Mouse (Mus musculus) kidney, adult 11 months (tissue): ENCODE data around the gene Usp3.
A peak's percentile ranks its signal among the peaks of the same experiment; 100 is the strongest.

ENCODE experiments used
- DNase-seq: peaks from one replicate; pipeline ENCODE4 v3.0.0; 2022

Gene Usp3

DNA sequence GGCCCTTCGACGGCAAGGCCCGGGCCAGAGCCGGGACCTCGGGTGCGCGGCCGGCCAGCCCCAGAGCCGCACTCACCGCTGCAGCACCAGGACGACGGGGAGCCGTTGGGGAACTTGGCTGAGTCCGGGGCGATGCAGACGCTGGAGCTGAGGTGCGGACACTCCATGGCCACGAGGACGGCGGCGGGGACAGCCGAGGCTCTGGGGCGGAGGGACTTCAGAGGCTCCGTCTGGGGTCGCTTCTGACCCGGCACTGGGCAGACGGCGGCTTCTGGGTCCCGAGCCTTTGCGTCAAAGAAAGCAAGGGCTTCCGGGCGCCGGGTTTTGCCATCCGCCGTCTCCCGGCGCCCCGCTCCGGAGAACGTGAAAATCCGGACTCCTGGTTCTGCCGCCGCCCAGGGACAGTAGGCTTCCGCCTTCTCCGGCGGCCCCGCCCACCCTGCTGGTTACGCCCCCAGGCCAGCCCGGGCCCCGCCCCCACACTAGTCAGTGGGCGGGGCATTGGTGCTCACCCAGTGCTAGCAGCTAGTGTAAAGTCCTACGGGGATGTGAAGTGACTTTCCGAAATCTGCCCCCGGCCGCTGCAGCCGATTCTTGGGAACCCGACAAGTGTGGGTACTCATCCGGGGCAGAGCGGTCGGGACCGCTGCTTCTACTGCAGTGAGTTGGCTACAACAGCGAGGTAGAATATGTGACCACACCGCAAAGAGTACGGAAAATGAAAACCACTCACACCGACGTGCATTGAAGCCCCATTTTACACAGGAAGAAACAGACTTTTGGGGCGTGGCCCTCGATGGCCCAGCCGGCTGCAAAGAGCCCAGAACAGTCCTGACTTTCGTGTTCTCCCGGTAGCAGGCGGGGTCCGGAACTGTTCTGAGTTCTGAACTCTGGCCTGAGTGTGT, at the start of gene Usp3:
TSS of gene Usp3 (minus strand) at position 435 of the 905 bp plus-strand sequence.
- peak; percentile 97 for DNase-seq

DNA sequence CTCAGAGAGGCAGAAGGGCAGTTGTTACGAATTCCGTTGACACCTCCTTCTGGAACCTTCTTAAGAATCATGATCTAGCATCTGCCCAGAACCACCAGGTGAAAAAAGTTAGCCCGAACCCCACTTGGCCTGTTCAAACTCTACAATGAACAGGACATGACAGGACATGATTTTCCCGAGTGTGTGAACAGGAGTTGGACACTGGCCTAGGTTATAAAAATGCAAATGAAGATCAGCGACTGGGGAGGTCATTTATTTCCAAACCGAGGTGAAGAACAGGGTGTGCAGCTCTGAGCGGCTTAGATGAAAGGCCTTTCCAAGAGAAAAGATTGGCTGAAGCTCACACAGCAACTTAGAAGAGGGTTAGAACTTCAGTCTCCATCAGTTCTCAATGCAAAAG, 47.5 kb upstream of the Usp3 start:
- peak; percentile 40 for DNase-seq

DNA sequence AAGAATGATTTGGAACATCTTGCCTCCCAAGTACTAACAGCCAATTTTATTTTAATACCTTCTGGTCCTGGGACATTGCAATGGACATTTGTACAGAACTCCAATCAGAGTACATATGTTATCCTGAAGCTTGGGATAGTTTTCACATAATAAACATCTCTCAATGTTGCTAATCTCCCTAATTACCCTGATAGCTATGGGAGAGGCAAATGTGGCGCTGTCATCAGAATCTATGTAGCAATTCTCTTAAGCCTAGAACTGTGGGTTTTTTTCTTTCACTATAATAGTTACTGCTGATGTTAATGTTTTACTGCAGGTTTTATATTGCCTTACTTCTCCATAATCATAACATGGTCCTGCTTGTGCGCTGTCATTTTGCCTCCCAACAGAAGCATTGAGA, 46.7 kb upstream of the Usp3 start:
- DNase-seq: no peak

DNA sequence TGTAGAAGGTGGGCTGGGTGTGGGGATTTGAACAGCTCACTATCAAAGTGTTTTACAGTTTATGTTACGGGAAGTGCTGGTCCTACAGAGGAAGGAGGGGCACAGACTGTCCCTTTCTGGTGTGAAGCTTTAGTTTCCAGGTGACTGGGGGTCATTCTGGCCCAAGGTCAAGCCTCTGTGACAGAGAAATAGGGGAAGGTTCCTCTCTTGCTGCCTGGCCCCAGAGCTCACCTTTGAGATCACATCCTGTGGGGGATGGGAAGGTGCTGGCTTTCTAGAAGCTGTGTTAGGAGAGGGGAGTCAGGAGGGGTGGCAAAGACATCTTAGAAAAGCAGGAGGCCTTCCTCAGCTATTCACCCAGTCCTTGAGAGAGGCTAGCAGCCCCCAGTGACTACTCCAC, 39.5 kb upstream of the Usp3 start:
- DNase-seq: no peak

DNA sequence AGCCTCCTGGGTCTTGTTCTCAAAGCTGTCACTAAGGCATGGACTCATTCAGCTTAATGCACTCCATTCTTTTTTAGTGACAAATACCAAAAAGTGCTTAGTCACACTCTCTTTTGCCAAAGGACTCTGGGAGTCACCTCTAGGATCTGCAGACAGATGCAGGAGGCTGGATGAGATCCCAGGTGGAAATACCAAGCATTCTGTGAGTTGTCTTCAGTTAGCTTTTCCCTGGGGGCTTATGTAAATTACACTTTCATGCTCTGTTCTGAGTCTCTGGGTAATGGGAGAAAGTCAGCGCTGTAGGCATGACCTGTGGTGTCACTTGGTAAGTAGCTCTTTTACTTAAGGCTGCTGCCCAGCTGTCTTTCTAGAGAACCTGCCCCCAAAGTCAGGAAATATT, 38.0 kb upstream of the Usp3 start:
- DNase-seq: peak; percentile 27

DNA sequence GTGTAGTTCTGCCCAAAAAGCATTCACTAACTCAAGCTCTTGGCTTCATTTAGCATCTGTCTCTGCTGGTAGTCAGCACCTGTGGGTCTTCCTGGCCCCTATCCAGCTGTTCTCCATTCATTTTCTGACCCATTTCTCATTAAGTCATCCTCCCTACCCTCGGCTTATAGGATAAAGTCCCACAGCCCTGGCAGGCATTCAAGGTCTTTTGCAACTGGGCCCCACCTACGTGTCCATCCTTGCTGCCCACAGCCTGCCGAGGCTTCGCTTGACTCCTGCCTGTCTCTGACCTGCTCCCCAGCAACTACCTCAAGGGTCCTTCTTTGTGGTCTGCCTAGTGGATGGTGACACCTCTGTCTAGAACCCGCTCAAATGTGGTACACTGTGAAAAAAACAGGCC, 33.7 kb upstream of the Usp3 start:
- DNase-seq: peak; percentile 77

DNA sequence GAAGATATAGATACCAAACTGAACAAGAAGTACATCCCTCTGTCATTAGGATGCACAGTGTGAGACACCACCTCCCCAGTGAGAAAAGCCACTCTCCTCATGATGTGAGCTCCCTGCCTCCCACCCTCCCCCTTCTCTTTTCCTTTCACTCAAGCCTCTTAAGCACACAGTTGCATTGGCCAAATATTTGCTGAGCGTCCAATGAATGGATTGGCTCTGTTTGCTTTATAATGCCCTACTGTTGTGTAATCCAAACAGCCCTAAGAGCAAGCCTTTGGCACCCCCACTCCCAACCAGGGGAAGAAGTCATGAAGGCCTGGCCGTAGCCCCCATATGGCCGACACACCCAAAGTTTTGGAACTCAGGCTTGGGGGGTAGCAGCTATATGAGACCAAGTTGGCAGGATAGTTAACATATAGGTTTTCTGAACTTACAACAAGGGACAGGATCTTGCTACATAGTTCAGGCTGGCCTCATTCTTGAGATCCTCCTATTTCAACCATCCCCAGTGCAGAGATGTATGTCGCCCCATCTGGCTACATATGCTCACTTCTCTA, 33.1 kb upstream of the Usp3 start:
- no peak for DNase-seq

DNA sequence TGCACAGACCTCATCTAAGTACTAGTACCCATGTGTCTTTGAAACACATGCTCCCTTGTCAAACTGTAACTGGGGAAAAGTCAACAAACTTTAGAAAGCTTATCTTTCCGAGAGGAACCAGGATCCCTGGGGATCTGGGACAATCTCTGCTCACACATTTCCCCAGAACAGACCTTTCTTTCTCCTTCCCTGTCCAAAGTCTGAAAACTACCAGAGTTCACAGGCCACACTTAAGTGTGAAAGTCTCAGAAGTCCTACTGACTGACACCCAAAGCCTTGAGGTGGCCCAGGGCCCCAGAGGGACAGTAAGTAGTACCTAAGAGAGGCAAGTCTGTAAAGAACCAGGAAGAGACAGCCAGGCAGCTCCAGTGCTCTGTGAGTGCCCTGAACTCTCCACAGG, 31.9 kb upstream of the Usp3 start:
- no peak for DNase-seq

DNA sequence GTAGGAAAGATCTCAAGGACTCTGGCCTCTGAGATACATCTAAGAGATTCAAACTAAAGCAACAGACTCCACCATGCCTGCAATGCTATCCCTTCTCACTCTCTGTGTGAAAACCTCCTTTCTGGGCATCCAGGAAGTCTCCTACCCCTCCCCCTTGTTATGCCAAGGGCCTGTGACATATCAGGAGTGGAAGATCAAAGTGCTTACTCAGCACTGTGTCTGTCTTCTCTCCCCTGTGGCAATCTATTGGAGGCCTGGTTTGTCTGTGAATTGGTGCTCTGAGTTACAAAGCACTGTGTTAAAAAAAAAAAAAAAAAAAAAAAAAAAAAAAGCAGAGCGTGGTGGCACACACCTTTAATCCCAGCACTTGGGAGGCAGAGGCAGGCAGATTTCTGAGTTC, 30.7 kb upstream of the Usp3 start:
- DNase-seq: no peak

DNA sequence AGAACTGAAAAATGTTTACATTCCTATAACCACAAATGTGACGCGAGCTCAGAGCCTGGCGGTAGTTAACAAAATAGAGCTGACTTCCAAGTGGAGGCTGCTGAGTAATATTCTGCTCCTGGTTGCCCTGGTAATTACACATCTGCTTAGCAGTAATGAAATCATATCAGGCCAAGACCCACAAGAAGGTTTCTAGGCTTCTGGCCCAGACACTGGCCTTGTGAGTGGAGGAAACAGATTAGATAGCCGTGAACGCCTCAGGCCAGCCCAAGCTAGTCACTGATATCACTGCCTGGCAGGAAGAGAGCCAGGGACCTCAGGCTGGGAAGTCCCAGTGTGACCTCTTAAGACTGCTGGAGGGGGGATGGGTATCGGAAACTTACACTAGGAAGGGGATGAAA, 27.6 kb upstream of the Usp3 start:
- DNase-seq: peak; percentile 67

DNA sequence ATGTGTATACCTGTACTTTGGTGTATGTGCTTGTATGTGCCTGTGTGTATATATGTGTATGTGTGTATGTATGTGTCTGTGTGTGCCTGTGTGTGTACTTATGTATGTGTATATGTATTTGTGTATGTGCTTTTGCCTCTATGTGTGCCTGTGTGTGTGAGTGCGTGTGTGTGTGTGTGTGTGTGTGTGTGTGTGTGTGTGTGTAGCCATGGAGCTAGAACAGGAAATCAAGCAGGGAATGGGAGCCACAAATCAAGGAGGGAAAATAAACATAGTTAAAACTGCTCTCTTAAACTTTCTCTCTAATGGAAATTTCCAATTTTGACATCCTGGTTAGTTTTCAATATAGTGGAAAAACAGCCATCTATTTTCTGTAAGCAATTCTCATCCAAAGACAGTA, 27.1 kb upstream of the Usp3 start:
- DNase-seq: no peak

DNA sequence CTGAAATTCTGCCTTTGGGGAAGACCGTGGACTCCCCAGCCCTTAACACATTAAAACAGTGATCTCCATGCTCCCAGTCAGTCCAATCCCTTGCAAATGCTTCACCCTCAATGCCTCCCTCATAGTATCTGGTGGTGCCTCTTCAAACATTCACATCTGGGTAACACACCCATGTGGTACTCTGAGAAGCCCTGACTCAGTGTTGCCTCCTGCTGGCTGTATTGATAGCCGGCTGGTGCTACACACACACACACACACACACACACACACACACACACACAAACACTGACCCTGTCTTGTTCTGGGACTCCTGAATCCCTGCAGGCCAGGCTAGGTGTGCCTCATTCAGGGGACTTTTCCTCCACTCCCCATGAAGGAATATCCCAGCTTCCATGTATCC, 24.9 kb upstream of the Usp3 start:
- no peak for DNase-seq

DNA sequence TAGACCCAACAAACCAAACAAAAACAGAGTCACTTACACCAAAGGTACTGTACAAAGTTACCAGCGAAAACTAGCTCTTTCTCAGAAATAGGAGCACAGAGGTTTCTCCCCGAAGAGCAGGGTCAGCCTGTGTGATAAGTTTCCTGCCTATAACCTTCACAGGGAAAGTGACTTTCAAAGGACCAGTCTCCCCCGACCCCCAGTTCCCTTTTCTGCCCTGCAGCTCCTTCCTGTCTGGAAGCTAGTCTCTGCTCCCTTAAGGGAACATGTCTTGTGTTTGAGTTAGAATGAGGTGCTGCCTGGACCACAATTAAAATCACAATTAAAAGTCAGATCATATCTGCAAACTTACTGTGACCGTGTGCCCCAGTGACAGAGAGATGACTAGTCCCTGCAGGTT, 23.9 kb upstream of the Usp3 start:
- DNase-seq: no peak

DNA sequence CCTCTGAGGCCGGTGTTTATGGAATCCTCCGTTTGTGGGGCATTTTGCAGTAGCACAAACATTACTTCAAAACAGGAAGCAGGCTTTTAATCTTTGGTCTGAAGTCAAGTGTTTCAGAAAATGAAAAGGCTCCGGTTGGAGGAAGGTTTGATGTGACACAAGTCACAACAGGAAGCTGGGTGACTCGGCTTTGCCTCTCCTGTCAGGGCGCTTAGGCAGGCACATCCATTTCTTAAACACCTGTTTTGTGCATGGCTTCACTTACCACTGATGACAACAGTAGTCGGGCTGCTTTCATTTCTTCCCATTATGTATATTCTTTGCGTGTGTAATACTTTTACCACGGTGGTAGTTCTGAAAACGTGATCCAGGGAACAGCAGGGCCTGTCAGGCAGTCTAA, 22.2 kb upstream of the Usp3 start:
- no peak for DNase-seq

DNA sequence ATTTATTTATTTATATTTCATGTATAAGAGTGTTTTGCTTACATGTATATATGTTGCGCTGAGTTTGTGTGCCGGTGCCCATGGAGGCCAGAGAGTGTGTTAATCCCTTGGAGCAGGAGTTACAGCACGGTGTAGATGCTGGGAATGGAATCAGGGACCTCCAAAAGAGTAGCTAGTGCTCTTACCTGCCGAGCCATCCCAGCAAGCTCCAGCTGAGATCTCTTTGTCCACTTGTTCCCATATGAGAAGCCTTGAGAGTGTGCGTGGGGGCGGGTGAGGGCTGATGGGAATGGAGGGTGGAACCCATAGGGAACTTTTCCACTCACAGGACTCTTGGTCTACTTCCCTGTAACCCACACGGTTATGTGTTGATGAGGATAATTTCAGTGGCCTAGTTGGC, 21.6 kb upstream of the Usp3 start:
- no peak for DNase-seq

DNA sequence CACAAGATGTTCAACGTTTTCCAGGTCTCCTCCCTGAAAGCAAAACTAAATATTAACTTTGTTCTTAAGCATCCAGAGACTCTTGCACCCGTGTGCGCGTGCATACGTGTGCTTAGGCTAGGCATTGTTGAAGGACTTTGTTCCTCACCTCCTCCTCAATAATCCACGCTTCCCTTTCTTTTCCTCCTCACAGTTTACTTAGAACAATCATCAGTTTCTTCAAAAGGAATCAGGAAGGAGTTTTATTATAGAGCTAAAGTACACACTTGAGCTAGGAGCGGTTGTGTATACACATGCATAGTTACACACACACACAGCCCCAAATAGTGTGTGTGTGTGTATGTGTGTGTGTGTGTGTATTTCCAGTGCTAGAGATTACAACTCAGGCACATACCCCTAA, 20.7 kb upstream of the Usp3 start:
- DNase-seq: no peak

DNA sequence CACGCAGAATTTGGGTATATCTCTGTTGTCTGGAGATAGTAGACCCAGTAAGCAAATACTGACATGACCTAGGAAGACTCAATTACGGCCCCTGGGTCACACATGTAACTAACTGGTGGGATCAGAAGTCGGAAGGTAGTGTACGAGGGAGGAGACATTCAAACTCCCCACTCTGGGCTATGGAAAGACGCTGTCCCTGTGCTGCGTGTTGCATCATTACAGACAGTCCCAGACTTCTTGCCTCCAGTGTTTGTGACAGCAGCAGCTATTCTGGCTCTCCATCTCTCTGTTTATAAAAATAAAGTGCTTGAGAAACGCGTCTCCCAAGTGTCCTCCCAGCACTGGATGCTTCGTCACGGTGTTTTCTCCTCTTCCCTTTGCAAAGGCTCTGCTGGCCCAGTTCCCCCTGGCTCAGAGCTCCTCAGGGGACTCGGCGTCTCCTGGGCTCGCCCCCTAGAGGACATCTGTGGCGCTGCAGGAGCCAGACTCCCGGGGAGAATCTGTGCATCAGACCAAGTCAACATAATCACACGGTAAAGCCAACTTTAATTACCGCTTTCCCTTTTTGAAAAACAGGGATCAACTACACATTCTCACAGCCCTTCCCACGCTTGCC, 18.6 kb upstream of the Usp3 start:
- peak; percentile 77 for DNase-seq

DNA sequence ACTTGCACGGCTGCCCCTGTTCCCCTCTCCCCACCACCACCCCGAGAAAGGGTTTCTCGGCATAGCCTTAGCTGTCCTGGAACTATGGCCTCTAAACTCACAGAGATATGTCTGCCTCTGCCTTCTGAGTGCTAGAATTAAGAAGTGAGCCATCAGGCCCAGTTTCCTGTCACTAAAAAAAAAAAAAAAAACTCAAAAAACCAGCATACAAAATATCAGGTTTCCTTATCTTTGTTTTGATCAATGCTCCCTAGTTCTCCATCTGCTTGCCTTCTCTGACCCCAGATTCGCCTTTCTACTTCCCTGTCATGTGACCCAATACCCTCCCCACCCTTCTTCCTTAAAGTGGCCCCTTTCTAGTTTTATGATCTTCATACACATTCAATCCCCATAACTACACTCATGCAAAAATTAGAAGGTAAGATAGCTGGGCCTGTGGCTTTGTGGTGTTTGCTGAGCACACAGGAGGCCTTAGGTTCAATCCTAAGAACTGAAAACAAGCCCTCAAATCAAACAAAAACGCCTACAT, 15.9 kb upstream of the Usp3 start:
- DNase-seq: no peak

DNA sequence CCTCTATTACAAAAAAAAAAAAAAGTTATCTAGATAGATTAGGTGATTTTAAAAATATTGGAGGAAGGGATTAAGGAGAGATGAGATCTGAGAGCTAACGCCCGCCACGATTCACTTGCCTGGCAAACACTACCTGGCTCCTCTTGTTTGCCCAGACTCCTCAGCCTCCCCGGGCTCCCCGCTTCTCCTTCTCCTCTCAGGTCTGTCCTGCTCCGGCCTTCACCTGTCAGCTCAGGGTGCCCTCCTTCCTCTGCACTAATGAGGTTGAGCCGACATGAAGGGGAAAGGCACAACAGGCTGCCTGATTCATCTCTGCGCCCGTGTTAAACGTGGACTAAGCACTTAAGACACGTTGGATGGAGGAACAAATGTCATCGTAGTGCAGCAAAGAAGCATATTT, 13.9 kb upstream of the Usp3 start:
- DNase-seq: no peak

DNA sequence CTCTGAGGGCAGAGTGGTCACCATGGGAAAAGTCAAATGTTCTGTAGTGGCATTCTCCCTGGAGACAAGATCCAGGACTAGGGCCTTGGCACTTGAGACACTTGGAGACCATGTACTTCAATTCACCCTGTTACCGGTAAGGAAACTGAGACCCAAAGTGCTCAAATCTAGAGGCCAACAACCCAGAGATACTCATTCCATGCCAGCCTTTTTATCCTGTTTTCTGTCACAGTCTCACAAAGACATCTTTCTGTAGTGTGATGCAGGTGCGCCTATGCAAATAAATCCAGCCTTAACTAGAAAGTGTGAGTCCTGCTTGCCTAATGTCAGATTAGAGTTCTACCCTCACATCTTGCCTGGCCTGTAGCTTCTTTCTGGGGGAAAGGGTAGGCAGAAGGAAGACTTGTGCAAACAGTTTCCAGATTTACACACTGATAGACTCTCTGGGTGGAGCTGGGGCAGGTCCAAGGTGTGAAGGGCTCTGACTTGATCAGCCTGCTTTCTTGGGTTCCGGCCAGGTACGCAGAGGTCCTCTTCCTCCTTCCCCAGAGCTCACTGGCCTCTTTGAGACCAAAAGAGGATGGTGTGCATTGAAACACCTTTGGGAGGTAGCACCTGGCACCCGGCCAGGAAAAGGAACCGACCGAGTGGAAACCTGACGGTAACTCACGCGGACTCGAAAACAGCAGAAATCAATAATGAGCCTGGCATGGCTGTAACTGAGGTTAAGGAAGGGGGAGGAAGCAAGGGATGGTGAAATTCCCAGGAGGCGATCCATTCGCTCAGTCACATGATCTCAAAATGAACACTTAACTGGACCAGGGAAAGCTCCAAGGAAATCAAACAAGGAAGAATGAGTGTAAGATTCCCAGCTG, 13.2 kb upstream of the Usp3 start:
- peak; percentile 70 for DNase-seq

DNA sequence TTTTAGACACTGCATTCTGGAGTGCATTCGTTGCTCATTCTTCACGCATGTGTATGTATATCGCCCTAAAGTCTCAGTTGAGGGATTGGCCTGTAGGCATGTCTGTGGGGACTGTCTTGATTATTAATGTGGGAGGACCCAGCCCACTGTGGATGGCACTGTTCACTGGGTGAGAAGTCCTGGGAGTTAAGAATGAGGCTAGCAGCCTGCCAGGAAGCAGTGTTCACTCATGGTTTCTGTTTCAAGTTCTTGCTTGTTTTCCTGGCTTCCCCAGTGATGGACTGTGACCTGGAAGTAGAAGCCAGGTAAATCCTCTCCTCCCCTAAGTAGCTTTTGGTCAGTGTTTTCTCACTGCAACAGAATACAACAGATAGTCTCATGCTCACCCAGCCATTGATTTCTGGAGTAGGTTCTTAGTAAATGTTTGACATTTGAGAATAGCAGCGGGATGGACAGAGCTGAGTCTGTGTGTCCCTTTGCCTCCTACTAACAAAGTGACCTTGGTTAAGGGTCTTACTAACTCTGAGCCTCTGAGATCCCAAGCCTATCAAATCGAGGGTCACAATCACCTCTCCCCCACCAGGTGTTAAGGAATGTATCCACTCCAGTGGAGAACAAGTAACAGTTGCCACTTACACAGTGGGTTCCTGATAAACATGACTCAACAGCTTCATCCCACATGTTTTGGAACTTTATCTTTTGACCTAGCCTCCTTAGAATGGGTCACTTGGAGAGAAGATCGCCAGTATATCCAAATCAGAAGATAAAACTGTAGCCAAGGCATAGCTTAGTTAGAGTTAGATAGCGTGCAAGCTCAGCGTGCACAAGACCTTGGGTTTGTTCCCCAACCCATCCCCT, 11.6 kb upstream of the Usp3 start:
- DNase-seq: peak; percentile 52

DNA sequence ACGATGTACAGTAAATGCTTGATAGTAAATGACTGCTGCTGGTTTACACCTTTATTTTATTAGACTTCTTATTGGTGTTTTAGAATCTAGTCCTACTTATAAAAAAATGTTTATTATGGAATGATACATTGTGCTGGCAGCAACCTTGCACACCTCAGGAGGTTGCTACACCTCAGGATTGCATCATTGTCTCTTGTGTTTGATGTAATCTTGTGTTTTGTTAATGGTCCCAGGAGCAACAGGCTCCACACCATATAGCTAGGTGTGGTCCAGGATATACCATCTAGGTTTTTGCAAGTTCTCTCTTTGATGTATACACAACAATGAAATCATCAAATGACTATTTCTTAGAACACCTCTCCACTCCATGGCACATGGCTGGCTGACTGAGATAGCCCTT, 11.0 kb upstream of the Usp3 start:
- no peak for DNase-seq
